Mouse (Mus musculus): ENCODE measurements around the gene Ddi2. TPM values are rescaled to one million over a fixed set of nuclear protein-coding genes. Genes with fewer than 3 reads are reported as not detected.

Ddi2 gene
- polyA plus RNA-seq, 1 experiment from 2014 or later: 15.4 TPM

DNA sequence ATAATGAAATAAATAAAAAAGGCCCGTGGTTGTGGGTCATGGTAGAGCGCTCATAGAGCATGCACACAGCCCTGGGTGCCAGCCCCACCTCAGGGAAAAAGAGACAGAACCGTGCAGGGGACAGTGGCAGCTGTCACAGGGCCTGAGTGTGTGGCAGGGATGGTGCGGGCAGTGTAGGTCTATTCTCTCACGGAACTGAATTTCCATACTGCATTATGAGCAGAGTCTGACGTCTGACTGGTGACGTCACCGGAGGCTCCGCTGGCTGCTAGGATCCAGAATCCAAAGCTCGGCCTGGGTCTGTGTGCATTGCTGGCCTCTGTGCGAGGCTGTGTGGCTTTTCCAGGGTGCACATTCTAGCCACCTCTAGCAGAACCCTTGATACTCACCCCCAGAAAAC is 62.3 kb downstream of the Ddi2 start:
- H3K4me2 ChIP-seq: no peak overlapping the region
- H3K27ac ChIP-seq (replicated peaks): no peak overlapping the region
- H3K9ac ChIP-seq: no peak overlapping the region
- H3K27me3 ChIP-seq: no peaks in the 10 kb centered on the region
- H3K4me1 ChIP-seq (replicated peaks): peaks cover 23% of the 10 kb centered on the region
- ATAC-seq (ENCODE audit: low read depth): no peak
- no peaks in the 10 kb centered on the region for H3K9me3 ChIP-seq
- no peak overlapping the region for H3K4me3 ChIP-seq
- H3K36me3 ChIP-seq: peaks cover 33% of the 10 kb centered on the region
- 84% methylated on average over 11 of the region's 11 CpGs for WGBS

DNA sequence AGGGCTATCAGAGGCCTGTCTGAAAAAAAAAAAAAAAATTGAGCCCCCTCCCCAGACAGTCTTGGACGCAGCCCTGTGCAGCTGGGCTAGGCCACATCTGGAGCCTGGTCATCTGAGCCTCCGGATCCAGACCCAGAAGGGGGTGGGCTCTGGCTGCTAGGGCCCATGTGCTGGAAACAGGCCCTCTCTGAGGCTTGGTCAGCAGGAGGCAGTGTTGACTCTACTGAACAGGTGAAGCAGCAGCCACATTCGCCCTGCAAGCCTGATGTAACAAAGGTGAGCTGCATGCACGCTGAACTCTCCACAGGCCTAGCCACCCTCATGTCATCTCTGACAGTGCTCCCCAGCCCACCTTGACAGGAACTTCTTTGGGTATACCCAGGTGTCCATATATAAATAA is 63.5 kb downstream of the Ddi2 start:
- Histone ChIP-seq H3K4me1 (replicated peaks) (peaks cover 18% of the 10 kb centered on the region), H3K4me3 (no peak overlapping the region), H3K27ac (replicated peaks) (no peak overlapping the region), H3K27me3 (no peaks in the 10 kb centered on the region), H3K36me3 (peaks cover 33% of the 10 kb centered on the region), H3K9me3 (no peaks in the 10 kb centered on the region), H3K9ac (no peak overlapping the region), H3K4me2 (no peak overlapping the region)
- ATAC-seq (ENCODE audit: low read depth): no peak
- 71% methylated on average over 4 of the region's 4 CpGs for WGBS

- Histone ChIP-seq H3K9me3 (no peaks in the 10 kb centered on the region), H3K36me3 (peaks cover 33% of the 10 kb centered on the region), H3K27ac (replicated peaks) (no peak overlapping the region), H3K4me3 (no peak overlapping the region), H3K27me3 (no peaks in the 10 kb centered on the region), H3K4me1 (replicated peaks) (peaks cover 17% of the 10 kb centered on the region), H3K4me2 (no peak overlapping the region), H3K9ac (no peak overlapping the region)
- 95% methylated on average over 6 of the region's 6 CpGs for WGBS
- ATAC-seq (ENCODE audit: low read depth): no peak
Measured at GRCm38 (mm10) chr4:141658846-141659484, 64.3 kb downstream of the Ddi2 start.

DNA sequence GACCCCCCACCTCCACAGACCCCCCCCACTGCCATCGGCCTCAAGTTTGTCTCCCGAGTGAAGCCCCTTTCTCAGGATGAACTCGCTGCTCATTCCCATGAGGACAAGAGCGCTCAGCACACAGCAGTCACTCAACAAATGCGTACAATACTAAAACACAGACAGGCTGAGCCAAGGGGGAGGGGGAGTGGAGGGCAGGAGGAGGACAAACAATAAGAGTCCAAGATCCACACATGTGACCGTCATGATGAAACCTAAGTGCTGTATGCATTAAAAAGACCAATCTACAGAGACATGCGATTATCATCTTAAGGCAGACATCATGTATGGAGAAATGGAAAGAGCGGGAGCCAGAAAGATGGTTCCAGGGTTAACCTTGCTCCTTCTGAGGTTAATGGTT is 66.3 kb downstream of the Ddi2 start:
- no peak overlapping the region for H3K4me2 ChIP-seq
- no peak for ATAC-seq (ENCODE audit: low read depth)
- H3K27me3 ChIP-seq: no peaks in the 10 kb centered on the region
- H3K9ac ChIP-seq: no peak overlapping the region
- no peak overlapping the region for H3K4me3 ChIP-seq
- H3K27ac ChIP-seq (replicated peaks): no peak overlapping the region
- H3K36me3 ChIP-seq: peaks cover 45% of the 10 kb centered on the region
- H3K9me3 ChIP-seq: no peaks in the 10 kb centered on the region
- 77% methylated on average over 8 of the region's 8 CpGs for WGBS
- peaks cover 8% of the 10 kb centered on the region for H3K4me1 ChIP-seq (replicated peaks)

DNA sequence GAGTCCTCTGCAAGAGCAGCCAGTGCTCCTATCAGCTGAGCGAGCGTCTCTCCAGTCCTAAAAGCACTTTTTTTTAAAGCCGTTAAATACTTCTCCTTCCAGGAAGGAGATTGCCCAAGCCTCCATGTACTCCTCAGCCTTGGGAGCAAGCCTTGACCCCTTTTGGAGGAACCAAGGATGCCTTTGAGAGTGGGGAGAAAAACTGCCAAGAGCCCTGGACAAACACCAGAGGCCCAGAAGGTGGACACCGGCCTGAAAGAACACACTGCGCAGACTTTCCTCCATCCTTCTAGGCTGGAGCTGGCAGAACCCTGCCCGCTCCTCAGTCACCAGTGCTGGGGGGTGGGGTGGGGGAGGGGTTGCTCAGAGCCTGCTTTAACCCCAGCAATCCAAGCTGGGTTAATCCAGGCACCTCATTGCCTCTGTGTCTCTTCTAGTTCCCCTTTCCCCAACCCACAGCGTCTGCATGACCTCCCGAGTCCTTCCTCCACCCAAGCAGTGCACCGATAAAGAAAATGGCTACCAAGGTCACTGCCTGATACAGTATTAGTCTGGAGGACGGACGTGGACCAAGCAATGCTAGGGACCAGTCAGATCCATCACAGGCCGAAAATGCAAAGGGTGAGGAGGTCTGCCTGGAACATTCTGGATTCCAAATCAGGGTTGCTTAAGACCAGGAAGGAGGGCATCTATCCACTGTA is 67.2 kb downstream of the Ddi2 start:
- ATAC-seq (ENCODE audit: low read depth): no peak
- 92% methylated on average over 12 of the region's 12 CpGs for WGBS
- H3K27me3 ChIP-seq: no peaks in the 10 kb centered on the region
- H3K9ac ChIP-seq: no peak overlapping the region
- no peak overlapping the region for H3K4me2 ChIP-seq
- no peaks in the 10 kb centered on the region for H3K9me3 ChIP-seq
- peaks cover 46% of the 10 kb centered on the region for H3K36me3 ChIP-seq
- H3K27ac ChIP-seq (replicated peaks): 0 out of 2 replicates have a peak overlapping the region, but pooled peaks have one; percentile 5
- peaks cover 10% of the 10 kb centered on the region for H3K4me1 ChIP-seq (replicated peaks)
- no peak overlapping the region for H3K4me3 ChIP-seq

GRCm38 (mm10) chr4:141654509-141654908 is 68.7 kb downstream of the Ddi2 start:
- Histone ChIP-seq H3K27ac (replicated peaks) (peak overlapping the region; percentile 34), H3K4me1 (replicated peaks) (peaks cover 16% of the 10 kb centered on the region), H3K36me3 (peaks cover 35% of the 10 kb centered on the region), H3K9ac (no peak overlapping the region), H3K27me3 (no peaks in the 10 kb centered on the region), H3K9me3 (no peaks in the 10 kb centered on the region), H3K4me3 (no peak overlapping the region), H3K4me2 (no peak overlapping the region)
- WGBS: 87% methylated on average over 6 of the region's 6 CpGs
- no peak for ATAC-seq (ENCODE audit: low read depth)

GRCm38 (mm10) chr4:141653813-141654212 is 69.4 kb downstream of the Ddi2 start:
- 88% methylated on average over 13 of the region's 13 CpGs for WGBS
- peak overlapping the region; percentile 34 for H3K27ac ChIP-seq (replicated peaks)
- H3K27me3 ChIP-seq: no peaks in the 10 kb centered on the region
- peaks cover 32% of the 10 kb centered on the region for H3K36me3 ChIP-seq
- ATAC-seq (ENCODE audit: low read depth): no peak
- H3K9ac ChIP-seq: no peak overlapping the region
- peaks cover 23% of the 10 kb centered on the region for H3K4me1 ChIP-seq (replicated peaks)
- H3K9me3 ChIP-seq: no peaks in the 10 kb centered on the region
- H3K4me3 ChIP-seq: no peak overlapping the region
- no peak overlapping the region for H3K4me2 ChIP-seq

GRCm38 (mm10) chr4:141653044-141653443 is 70.2 kb downstream of the Ddi2 start:
- no peak for ATAC-seq (ENCODE audit: low read depth)
- 86% methylated on average over 8 of the region's 8 CpGs for WGBS

DNA sequence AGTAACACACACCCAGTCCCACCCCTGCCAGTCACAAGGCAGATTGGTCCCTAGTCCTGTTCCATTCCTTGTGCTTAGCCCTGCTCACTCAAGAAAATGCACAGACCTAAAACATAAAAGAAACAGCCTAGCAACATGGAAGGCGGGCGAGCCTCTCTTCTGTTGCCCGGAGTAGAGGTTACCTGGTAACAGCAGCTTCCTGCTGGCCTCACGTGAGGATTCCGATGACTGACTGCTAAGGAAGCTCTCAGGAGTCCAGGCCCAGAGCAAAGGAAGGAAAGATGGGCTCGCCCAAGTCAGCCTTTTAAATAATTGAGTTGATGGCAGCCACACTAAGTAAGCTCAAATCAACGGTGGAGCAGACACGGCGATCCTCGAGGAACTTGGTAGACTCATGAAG is 71.3 kb downstream of the Ddi2 start:
- WGBS: 80% methylated on average over 10 of the region's 10 CpGs
- Histone ChIP-seq H3K4me2 (no peak overlapping the region), H3K4me3 (no peak overlapping the region), H3K27me3 (no peaks in the 10 kb centered on the region), H3K27ac (replicated peaks) (0 out of 2 replicates have a peak overlapping the region, but pooled peaks have one; percentile 33), H3K9me3 (no peaks in the 10 kb centered on the region), H3K4me1 (replicated peaks) (peaks cover 31% of the 10 kb centered on the region), H3K9ac (no peak overlapping the region), H3K36me3 (peaks cover 26% of the 10 kb centered on the region)
- ATAC-seq (ENCODE audit: low read depth): no peak

More at GRCm38 (mm10) chr4:141653044-141653443, 70.2 kb downstream of the Ddi2 start:
- Histone ChIP-seq H3K4me2 (no peak overlapping the region), H3K9me3 (no peaks in the 10 kb centered on the region), H3K4me3 (no peak overlapping the region), H3K4me1 (replicated peaks) (peaks cover 31% of the 10 kb centered on the region), H3K36me3 (peaks cover 29% of the 10 kb centered on the region), H3K27me3 (no peaks in the 10 kb centered on the region), H3K27ac (replicated peaks) (no peak overlapping the region), H3K9ac (no peak overlapping the region)

- H3K4me3 ChIP-seq: no peak overlapping the region
- no peaks in the 10 kb centered on the region for H3K9me3 ChIP-seq
- H3K27me3 ChIP-seq: no peaks in the 10 kb centered on the region
- no peak overlapping the region for H3K4me2 ChIP-seq
- H3K9ac ChIP-seq: no peak overlapping the region
- H3K4me1 ChIP-seq (replicated peaks): peaks cover 31% of the 10 kb centered on the region
- peaks cover 25% of the 10 kb centered on the region for H3K36me3 ChIP-seq
- no peak overlapping the region for H3K27ac ChIP-seq (replicated peaks)
- no peak for ATAC-seq (ENCODE audit: low read depth)
- 85% methylated on average over 6 of the region's 6 CpGs for WGBS
Measured at GRCm38 (mm10) chr4:141651286-141651685, 71.9 kb downstream of the Ddi2 start.

DNA sequence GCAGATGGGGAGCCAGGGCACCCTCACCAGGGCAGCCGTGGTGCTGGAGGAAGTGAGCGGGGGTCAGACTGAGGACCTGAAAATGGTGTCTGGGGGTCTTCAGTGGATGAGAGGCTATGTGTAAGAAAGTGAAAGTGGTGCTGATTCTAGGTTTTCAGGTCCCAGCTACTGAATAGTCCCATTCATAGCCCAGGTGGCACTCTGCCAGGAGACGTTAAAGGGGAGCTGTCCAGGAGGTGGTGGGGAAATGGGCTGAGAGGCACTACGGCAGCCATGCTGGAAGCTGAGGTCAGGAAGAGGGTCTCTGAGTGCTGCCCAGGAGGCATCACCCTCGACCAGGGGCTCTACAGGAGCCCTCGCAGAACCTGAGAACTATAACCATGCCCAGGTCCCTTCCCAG is 74.0 kb downstream of the Ddi2 start:
- no peaks in the 10 kb centered on the region for H3K9me3 ChIP-seq
- no peak overlapping the region for H3K9ac ChIP-seq
- H3K27ac ChIP-seq (replicated peaks): peak overlapping the region; percentile 75
- peaks cover 25% of the 10 kb centered on the region; the same call in 1 of the 2 replicates for H3K36me3 ChIP-seq
- WGBS: 64% methylated on average over 6 of the region's 6 CpGs
- H3K4me3 ChIP-seq: no peak overlapping the region
- ATAC-seq (ENCODE audit: low read depth): no peak
- no peaks in the 10 kb centered on the region for H3K27me3 ChIP-seq
- 0 out of 2 replicates have a peak overlapping the region, but pooled peaks have one; percentile 16 for H3K4me2 ChIP-seq
- H3K4me1 ChIP-seq (replicated peaks): peaks cover 33% of the 10 kb centered on the region

- no peak overlapping the region for H3K4me3 ChIP-seq
- H3K36me3 ChIP-seq: peaks cover 20% of the 10 kb centered on the region; the same call in 1 of the 2 replicates
- 87% methylated on average over 5 of the region's 5 CpGs for WGBS
- H3K4me1 ChIP-seq (replicated peaks): peaks cover 35% of the 10 kb centered on the region
- H3K27me3 ChIP-seq: no peaks in the 10 kb centered on the region
- H3K4me2 ChIP-seq: no peak overlapping the region
- H3K9ac ChIP-seq: no peak overlapping the region
- peak overlapping the region; percentile 75; the same call in 1 of the 2 replicates for H3K27ac ChIP-seq (replicated peaks)
- no peaks in the 10 kb centered on the region for H3K9me3 ChIP-seq
- ATAC-seq (ENCODE audit: low read depth): no peak
Measured at GRCm38 (mm10) chr4:141648262-141648661, 75.0 kb downstream of the Ddi2 start.
